Mouse (Mus musculus) left cerebral cortex, adult 6 months (tissue): ENCODE measurements around the gene Notch3. TPM values are rescaled to one million over a fixed set of nuclear protein-coding genes. Genes with fewer than 3 reads are reported as not detected.

ENCODE experiments used
- long read RNA-seq, 2 experiments: library from polyadenylated mRNA; unstranded; transcript quantifications; one replicate each; pipeline ENCODE4 v2.0.0; 2019 to 2020
- polyA plus RNA-seq: library from polyadenylated mRNA; unstranded; fragments of <200 nt; fragmentation: Nextera tagmentation; gene quantifications from 2 replicates; pipeline ENCODE4 v1.2.3, GENCODE M21; 2021

The Notch3 gene
- 0.40 and 0.55 TPM in 2 replicates for polyA plus RNA-seq
- long read RNA-seq, experiment 1, partial matches to known transcripts = 0 of 2 reads
- long read RNA-seq, experiment 1, other reads (novel, unspliced or antisense) = 2 of 2 reads
- long read RNA-seq, experiment 2 = 0 reads

GRCm38 (mm10) chr17:32166687-32167086 lies at the start of gene Notch3:
Notch3 (minus strand) TSS chr17:32166852.

DNA sequence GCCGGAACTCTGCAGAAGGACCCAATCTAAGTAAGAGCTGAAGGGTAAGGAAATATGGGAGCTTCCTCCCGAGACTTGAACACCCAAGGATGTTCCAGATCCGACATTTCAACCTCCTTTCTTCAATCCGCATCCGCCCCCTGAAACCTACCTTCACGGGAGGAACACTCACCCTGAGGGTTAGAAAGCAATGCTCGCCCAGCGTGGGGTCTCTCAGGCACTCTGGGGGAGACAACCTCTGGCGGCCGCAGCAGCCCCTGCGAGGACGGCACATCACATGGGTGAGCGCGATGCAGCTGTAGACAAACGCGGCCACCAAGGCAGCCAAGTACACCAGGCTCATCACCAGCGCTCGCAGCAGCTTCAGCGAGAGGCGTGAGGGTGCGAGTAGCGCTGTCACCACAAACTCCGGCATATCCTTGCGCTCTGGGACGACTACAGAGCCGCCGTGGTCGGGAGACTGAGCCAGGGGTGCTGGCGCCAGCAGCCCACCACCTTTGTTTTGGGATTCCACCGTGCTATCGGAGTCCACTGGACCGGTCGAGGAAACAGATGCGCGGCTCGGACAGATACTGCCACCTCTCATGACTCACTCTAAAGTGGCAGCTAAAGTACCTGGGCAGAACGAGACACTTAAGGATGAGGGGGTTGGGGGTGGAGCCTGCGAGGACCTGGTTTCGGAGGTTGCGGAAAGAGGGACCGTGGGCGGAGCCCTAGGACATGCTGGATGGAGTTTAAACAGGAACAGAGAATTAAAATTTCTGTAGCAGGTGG lies 22.4 kb upstream of the Notch3 start, which contains the start of gene Ephx3:
Gene Ephx3 (minus strand): TSS at position 687 of the 774 bp plus-strand sequence.

Other genes starting within 250 kb of the Notch3 start
- gene Rrp1b, start 130.8 kb downstream of the Notch3 start, polyA plus RNA-seq = 4.6 and 6.4 TPM in 2 replicates
- gene Hsf2bp, start 130.5 kb downstream of the Notch3 start, polyA plus RNA-seq = 0.28 and 0.36 TPM in 2 replicates
- 0.09 and 0.12 TPM in 2 replicates for gene Ephx3, start 22.7 kb upstream of the Notch3 start, polyA plus RNA-seq
- gene Brd4, start 117.9 kb upstream of the Notch3 start, polyA plus RNA-seq = 15.4 and 34.1 TPM in 2 replicates
- gene Akap8, start 154.4 kb upstream of the Notch3 start, polyA plus RNA-seq = 8.0 and 9.0 TPM in 2 replicates
- 36.3 and 40.8 TPM in 2 replicates for gene Akap8l, start 183.8 kb upstream of the Notch3 start, polyA plus RNA-seq
- gene Wiz, start 222.6 kb upstream of the Notch3 start, polyA plus RNA-seq = 11.0 and 16.4 TPM in 2 replicates
- gene Rasal3, start 236.7 kb upstream of the Notch3 start, polyA plus RNA-seq = 0.50 and 1.1 TPM in 2 replicates